Mouse (Mus musculus) midbrain, postnatal 0 days (tissue): Measurements from ENCODE around the gene D130052B06Rik. TPM values are rescaled to one million over a fixed set of nuclear protein-coding genes. Genes with fewer than 3 reads are reported as not detected.

ENCODE experiments used
- ATAC-seq: fragments of 200-750 bp; cut with Nextera tagmentation; 2 replicates; pipeline ENCODE4 v1.8.0; 2017; ENCODE audit warnings: moderate number of reproducible peaks, mild to moderate bottlenecking, moderate TSS enrichment, moderate library complexity; ENCODE audit not compliant: low FRiP score
- DNase-seq: peaks from one replicate; pipeline ENCODE4 v3.0.0-alpha.2; 2015; ENCODE audit warnings: low spot score
- H3K27ac ChIP-seq: fragments of 300-500 bp; sonication (generic); 2 replicates; pipeline ENCODE4 v1.5.1; 2014; ENCODE audit warnings: low read depth, mild to moderate bottlenecking, low read length, mixed read lengths
- H3K27me3 ChIP-seq: fragments of 300-500 bp; sonication (generic); 2 replicates; pipeline ENCODE4 v1.6.1; 2014; ENCODE audit warnings: low read length, control low read depth, mixed read lengths; ENCODE audit not compliant: insufficient read depth
- H3K36me3 ChIP-seq: fragments of 300-500 bp; sonication (generic); 2 replicates; pipeline ENCODE4 v1.6.1; 2014; ENCODE audit warnings: low read length, control low read depth, mixed read lengths; ENCODE audit not compliant: insufficient read depth
- H3K4me1 ChIP-seq: fragments of 300-500 bp; sonication (generic); 2 replicates; pipeline ENCODE4 v1.6.1; 2014; ENCODE audit warnings: mild to moderate bottlenecking, control low read depth, antibody characterized with exemption, low read length, mixed read lengths; ENCODE audit not compliant: insufficient read depth
- H3K4me2 ChIP-seq: fragments of 300-500 bp; sonication (generic); 2 replicates; pipeline ENCODE4 v1.6.1; 2014; ENCODE audit warnings: low read depth, mild to moderate bottlenecking, low read length, mixed read lengths; ENCODE audit not compliant: poor library complexity, severe bottlenecking
- H3K4me3 ChIP-seq: fragments of 300-500 bp; sonication (generic); 2 replicates; pipeline ENCODE4 v1.5.1; 2014; ENCODE audit warnings: low read depth, mild to moderate bottlenecking, low read length, moderate library complexity
- H3K9ac ChIP-seq: fragments of 300-500 bp; sonication (generic); replicated peaks from 2 replicates; pipeline ENCODE4 v1.6.1; 2014; ENCODE audit warnings: mild to moderate bottlenecking, low read length, moderate library complexity, mixed read lengths; ENCODE audit not compliant: poor library complexity, severe bottlenecking
- H3K9me3 ChIP-seq: fragments of 300-500 bp; sonication (generic); 2 replicates; pipeline ENCODE4 v1.6.1; 2016; ENCODE audit warnings: low read length, control low read depth
- CTCF ChIP-seq: IDR thresholded peaks from 2 replicates; pipeline ENCODE4 v1.5.1; 2016; ENCODE audit warnings: antibody characterized with exemption, mild to moderate bottlenecking
- WGBS: fragments of 180-500 bp; shearing (Covaris S2); extraction: QIAGEN DNeasy Blood & Tissue Kit; methylation state at CpG from one replicate; pipeline ENCODE4 v1.1.7; 2014; 5-methylcytosine and 5-hydroxymethylcytosine counted together
- polyA plus RNA-seq: library from polyadenylated mRNA; unstranded; fragments of >200 nt; fragmentation: Nextera tagmentation; extraction: Ambion mirVana; gene quantifications from 2 replicates; pipeline ENCODE4 v1.2.1, GENCODE M21; 2015
- total RNA-seq: library from RNA; depleted of rRNA; stranded (reverse); fragments of >200 nt; gene quantifications from 2 replicates; pipeline ENCODE4 v1.2.3, GENCODE M21; 2014; rRNA removed

D130052B06Rik gene
- total and polyA plus RNA-seq, 2 experiments from 2014 or later, result not detected

GRCm38 (mm10) chr11:33670105-33670965 is 71.2 kb downstream of the D130052B06Rik start:
- Histone ChIP-seq H3K9ac (no peak overlapping the region), H3K27ac (no peak overlapping the region), H3K4me1 (peaks cover 5% of the 10 kb centered on the region), H3K9me3 (no peaks in the 10 kb centered on the region), H3K4me2 (no peak overlapping the region), H3K27me3 (no peaks in the 10 kb centered on the region), H3K4me3 (no peak overlapping the region), H3K36me3 (no peaks in the 10 kb centered on the region)
- 62% methylated on average over 10 of the region's 10 CpGs for WGBS
- ATAC-seq (no peak), DNase-seq (peak; percentile 40)
- TF ChIP-seq CTCF, result no peak

Other genes starting within 250 kb of the D130052B06Rik start
- 7.8 and 9.6 TPM in 2 replicates for gene Ranbp17, start 85.6 kb upstream of the D130052B06Rik start, total RNA-seq
- gene Ranbp17, start 85.6 kb upstream of the D130052B06Rik start, polyA plus RNA-seq, result 4.7 and 5.0 TPM in 2 replicates
- 0.16 and 0.19 TPM in 2 replicates for gene Gabrp, start 20.3 kb upstream of the D130052B06Rik start, total RNA-seq
- not detected in 2 replicates for gene Gabrp, start 20.3 kb upstream of the D130052B06Rik start, polyA plus RNA-seq